Mouse (Mus musculus) adrenal gland (tissue): ENCODE measurements around the gene Hyal3.

Experiments
- intact Hi-C: fragments of 180-260 bp; cut with DNase I; formaldehyde crosslinking; loops from one replicate; pipeline ENCODE4 v1.15.1; 2025

The Hyal3 gene

DNA sequence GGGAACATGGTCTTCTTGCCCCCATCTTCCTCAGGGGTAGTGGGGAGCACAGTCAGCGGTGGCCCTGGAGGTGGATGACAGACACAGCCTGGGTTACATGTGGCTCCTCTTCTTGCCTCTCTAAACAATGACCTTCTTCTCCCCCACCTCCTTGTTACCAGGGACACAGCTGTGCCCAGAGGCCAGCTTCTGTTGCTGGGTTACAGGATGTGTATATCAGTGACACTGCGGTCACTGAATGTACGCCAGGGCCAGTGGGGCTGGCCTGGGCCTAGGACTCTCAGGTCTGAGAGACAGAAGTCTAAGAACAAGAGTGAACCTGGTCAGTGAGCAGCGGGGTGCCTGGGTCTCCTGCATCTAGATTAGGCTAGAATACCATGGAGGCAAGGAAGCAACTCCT, 34.4 kb downstream of the Hyal3 start:
- intact Hi-C loops, result no loop called here

DNA sequence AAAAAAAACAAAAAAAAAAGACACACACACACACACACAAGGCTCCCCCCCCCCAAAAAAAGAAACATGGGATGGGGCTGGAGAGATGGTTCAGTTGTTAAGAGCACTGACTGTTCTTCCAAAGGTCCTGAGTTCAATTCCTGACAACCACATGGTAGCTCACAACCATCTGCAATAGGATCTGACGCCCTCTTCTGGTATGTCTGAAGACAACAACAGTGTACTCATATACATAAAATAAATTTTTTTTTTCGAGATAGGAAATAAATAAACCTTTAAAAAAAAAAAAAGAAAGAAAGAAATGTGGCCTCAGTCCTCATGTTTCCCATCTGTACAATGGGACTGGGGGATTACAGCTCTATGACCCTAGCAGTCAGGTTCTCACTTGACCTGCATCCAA, 36.8 kb downstream of the Hyal3 start:
- intact Hi-C loops, result no loop called here

DNA sequence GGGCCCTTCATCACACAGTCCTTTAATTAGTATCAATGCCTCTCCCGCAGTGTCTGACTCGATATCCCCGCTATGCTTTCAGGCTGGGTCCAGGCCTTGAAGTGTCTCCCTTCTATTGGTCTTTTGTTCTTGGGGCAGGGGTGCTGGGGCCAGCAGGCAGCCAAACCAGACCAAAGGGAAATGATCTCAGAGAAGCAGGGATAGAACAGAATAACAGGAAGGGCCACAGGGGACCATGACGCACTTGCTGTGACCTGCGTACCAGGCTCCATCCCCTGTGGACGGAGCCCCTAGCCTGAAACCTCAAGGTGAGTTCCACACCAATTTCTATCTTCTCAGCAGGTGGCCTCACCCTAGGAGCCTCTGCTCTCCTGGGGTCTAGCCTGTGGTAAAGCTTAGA, 37.5 kb downstream of the Hyal3 start:
- intact Hi-C loops, result no loop called here

DNA sequence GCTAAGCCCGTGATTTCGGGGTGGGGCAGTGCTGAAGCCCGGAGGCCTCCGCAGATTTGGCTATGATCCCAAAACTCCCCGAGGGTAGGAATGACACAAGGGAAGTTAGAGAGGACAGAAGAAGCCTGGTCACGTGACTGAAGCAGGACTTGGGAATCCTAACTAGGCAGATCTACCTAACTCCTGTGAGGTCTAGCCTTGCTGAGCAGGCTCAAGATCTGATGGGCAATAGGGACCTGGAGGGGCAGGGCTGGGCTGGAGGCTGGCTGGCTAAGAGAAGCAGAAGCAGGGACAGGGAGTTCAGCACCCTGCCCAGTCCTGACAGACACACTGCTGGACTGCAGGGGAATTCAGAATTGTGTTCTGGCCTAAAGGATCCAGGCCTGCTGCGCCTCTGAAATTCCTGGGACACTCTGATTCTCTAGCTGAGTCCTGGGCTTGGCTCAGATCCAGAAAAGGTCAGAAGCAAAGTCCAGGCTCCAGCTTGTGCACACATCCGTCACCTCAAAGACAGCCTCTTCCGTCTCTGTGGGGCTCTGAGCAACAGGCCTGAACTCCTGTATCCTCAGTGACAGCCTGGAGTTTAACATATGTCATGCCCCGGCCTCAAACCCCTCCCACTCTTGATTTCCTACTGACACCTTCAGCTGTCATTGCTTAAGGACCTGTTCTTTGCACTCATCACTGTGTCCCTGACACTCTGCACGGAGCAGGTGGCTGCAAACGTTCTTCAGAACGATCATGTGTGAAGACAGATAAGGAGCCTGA, 38.3 kb downstream of the Hyal3 start:
- intact Hi-C loops, result no loop called here

DNA sequence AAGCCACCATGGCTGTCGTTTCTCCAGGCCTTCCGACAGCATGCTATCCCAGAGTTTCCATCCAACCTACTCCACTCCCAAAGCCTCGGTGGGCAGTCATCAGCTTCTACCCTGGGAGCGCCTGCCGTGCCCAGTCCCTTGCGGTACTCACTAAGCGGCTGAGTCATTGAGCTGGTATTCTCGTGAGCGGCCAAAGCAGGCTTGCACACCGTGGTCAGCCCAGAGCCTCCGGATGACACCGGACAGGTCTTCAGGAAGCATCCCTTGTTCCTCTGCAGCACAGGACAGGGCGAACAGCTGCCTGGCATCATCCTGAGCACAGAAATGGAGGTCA, 38.9 kb downstream of the Hyal3 start:
- intact Hi-C loops, result no loop called here

DNA sequence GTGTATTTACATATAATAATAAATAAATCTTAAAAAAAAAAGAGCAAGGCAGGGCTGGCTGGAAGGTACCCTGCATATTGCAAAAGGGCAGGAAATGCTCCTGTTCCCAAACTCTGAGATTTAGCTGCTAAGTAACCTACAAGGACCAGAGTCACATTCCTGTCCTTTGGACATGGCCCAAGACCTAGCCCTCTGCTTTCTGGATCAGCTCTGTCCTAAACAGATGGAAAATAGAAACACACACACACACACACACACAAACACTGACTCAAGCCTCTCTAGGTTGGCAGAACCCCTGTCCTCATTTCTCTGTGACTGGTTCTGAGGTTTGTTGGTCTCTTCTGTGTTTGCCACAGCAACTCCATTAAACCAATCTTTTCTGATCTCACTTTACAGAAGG, 40.3 kb downstream of the Hyal3 start:
- intact Hi-C loops, result no loop called here

DNA sequence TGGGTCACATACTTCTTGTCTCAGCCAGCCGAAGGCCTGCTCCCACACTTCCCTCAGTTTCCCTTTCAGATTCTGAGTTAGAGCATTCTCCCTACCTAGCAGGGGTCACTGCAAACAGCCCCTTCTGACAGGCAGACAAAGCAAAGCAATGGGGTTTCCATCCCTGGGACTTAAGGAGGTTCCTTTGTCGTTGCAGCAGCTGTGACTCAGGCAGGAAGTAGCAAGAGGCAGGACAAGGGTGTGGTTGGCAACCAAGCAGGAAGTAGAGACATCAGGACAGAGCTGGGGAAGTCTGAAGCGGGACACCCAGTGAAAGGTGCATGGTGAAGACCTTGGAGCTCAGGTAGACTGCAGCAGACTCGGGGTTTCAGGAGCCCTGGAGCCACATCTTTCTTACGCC, 43.9 kb downstream of the Hyal3 start:
- intact Hi-C loops, result no loop called here

DNA sequence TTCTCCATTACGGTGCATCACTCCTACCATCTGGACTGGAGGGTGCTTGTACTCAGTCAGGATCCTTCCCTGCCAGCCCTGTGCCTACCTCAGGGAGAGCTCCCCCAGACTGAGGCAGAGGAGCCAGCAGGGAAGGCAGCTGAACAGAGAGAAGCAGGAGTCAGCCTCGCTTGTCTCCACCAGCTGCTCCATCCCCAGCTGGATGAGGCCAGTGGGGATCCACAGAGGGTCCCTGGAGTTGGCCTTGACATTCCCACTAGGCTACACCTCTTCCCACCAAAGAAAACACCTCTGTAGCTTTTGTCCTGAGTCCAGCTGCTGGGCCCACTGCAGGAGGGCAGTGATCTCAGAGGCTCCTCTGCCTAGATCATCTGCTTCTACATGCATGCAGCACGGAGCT, 44.3 kb downstream of the Hyal3 start:
- intact Hi-C loops, result no loop called here

DNA sequence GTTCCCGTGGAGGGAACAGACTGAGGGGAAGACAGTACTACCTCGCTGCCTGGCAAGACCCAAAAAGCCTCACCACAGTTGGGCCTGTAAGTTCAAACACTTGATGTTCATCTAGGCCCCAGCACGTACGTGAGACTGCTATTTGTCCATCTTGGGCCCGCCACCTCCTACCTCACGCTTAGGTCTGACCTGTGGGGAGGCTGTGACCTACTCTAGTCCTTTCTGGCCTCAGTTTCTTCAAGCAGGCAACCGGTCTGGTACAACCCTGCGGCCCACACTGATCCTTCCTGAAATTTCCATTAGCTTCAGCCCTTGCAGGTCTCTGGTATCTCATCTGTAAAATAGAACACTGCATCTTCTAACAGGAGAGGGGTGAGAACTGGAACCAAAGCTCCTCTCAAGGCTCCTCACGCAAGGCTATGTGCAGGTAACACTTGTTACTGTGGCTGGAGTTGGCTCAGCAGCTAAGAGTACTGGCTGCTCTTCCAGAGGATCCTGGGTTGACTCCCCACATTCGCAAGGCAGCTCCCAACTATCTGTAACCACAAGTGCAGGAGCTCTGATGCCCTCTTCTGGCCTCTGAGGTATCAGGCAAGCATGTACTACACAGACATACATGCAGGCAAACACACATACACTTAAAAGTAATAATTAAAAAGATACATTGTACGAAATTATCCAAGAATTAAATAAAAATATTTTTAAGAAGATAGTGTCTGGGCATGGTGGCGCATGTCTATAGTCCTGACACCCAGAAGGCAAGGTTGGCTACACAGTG, 44.9 kb downstream of the Hyal3 start:
- intact Hi-C loops, result no loop called here

DNA sequence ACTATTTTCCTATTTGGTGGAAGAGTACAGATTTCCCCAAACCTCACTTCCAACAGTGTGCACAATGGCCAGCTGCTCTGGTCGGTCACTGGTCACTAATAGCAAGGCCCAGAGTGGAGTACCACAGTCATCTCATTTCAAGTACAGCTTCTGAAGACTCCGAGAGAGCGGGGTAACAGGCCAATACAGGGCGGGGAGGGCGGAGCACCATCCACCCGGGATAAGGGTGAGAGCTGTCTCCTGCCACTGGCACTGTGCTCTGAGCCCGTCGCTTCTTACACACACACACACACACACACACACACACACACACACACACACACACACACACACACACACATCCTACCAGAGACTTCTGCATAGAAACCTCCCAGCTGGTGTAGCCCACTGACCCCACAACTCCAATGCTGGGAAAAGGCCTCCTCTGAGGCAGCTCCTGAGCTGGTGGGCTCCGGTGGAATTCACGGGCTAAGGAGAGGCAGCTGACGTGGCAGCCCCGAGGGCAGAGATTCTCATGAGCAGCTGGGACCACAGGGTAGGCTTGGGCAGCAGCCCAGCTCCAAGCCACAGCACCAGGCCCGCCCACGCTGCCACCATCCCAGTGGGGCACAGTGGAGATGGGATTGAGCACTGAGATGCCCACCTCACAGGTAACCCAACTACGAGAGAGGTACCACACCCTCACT, 45.7 kb downstream of the Hyal3 start:
- intact Hi-C loops, result no loop called here

DNA sequence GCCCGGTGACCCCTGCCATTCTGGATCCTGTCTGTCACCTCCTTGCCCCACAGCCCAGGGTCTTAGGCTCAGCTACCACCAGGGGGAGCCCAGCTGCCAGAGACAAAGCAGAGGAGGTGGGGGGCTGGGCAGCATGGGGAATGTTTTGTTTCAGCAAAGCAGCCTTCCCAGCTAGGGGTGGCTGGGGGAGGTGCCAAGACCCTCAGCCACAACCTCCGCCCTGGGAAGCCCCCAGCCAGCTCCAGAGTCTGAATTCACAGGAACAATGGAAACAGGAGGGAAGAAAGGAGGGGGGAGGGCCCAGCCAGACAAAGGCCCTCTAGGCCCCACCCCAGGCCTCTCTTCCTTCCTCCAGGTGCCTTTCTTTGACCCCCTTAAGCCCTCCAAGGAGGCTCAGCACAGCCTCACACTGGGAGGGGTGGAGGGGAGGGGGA, 46.2 kb downstream of the Hyal3 start:
- intact Hi-C loops, result no loop called here

DNA sequence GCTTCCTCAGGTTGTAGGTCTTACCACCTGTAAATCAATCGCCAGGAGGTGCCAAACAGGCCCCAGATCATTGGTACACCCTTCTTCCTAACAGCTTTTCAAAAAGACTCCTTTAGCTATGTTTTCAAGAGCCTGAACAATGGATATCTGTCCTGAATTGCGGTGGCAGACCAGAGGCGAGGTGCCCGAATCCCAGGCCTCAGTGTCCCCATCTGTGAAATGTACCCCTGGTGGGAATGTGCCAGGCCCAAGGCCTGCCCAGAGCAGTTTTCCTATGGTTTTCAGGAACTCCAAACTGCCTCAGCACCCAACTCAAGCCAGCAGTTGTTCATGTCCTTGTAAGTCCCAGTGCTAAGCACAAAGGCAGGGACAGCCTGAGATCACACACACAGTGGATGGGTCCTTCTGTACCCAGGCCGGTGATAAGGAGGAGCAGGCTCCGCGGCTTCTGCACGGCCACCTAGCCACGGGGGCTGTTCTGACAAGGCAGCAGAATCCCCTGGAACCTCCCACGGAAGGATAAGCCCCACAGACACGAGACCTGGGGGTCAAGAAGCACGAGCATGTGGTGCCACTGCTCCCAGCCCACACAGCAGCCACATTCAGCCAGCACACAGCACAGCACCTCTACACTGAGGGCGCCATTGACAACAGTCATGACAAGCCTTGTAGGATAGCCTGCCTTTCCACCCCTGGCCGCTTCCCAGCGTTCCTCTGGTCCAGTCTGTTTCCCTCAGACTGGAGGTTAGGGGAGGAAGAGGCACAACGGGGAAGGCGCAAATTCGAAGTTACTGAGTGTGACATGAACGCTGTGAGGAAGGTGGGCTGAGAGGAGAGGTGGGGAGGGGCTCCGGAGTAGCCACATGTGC, 47.0 kb downstream of the Hyal3 start:
- intact Hi-C loops, result no loop called here

DNA sequence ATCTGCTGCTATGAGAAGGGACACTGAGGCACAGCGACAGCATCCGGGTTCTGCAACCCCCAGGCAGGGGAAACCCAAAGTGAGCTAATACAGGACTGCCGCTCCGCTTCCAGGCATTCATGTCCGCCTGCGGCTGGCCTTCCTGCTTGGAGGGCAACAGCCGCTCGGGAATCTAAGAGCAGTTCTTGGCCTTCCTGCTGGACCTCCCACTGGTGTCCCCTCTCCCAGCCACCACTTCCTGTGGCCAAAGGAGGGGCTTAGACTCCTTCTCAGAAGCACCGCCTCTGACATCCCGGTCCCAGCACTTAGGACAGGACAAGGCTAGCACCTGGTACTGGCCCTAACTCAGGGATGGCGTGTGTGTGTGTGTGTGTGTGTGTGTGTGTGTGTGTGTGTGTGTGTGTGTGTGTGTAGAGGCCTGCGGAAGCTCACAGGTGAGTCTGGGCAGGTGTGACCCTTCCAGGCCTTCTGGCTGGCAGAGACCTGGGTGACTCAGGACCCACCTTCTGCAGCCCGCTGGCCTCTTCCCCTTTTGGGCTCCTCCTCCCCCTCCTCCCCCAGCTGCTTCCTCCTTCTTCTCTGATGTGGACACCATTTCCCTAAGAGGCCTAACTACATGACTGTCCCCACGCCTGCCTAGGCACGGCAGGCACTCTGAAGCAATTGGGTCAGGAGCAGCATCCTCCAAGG, 48.2 kb downstream of the Hyal3 start:
- intact Hi-C loops, result no loop called here

DNA sequence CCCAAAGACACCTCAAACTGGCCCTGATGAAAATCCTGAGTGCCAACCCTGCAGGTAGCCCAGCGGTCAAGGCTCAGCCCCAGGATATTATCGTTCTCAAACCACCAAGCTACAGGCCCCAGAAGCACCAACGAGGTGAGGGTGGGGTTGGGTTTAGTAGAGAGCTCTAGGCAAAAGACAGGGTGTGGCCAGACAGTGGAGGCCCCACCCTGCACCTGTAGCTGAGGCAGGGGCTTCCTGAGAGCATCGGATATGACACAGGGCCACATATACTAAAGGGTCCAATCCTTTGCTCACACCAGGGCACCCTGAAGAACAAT, 48.8 kb downstream of the Hyal3 start:
- intact Hi-C loops, result no loop called here

DNA sequence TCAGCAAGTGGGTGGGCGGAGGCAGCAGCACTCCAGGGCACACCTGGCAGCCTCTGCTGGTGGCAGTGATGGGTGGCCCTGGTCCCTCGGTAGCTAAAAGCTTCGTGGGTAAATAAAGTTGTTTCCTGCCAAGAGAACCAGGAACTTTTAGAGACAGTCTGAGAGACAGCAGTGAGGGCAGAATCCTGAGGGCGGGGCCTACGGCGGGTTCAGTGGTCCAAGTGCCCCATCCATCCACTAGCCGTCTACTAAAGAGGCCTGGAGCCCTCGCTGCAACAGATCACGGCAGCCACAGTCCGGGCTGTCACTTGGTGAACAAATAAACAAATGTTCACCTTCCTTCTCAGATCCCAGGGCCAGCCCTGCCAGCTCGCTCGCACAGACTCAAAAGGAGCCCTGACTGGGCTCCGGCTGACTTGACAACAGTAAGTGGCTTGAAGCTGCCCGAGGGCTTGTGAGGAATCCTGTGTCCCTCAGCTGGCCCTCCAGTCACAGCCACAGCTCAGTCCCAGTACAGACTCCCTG, 49.3 kb downstream of the Hyal3 start:
- intact Hi-C loops, result no loop called here

DNA sequence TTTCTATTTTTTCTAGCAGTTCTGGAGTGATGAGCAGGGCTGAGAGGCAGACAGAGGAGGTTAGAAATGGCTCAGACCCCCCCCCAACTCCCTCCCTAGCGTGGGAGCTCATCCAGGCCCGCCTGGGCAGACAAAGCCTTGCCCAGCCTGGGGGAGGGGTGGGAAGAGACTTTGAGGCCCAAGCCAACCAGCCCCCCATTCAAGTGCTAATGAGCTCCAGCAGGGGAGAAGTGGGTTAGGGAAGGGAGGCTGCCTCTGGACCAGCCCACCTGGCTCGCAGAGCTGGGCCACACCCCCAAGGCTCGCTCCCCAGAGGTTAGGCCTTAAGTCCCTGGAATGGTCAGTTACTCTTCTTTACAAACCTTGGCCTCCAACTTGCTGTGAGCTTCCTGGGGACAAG, 50.0 kb downstream of the Hyal3 start:
- intact Hi-C loops, result no loop called here

DNA sequence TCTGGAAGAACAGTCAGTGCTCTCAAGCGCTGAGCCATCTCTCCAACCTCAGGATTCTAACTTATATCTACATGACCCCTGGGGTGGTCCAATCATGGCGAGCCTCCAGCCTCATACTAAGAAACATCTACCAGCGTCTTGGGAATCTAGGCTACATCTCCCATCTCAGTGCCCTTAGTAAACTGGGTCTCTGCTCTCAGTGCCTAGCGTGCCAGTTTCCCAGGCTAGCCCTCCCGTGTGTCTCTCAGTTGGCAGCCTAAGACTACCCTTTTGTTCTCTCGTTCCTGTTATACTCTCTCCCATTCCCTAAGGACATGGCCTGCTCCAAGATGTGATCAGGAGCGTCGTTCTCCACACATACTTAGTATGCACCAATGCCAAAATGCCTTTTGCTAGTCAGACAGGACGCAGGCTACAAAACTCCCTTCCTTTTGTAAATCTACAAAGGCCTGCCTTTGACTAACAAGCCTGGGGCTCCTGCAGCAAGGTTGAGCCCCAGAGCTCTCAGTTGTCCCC, 50.8 kb downstream of the Hyal3 start:
- intact Hi-C loops, result no loop called here

DNA sequence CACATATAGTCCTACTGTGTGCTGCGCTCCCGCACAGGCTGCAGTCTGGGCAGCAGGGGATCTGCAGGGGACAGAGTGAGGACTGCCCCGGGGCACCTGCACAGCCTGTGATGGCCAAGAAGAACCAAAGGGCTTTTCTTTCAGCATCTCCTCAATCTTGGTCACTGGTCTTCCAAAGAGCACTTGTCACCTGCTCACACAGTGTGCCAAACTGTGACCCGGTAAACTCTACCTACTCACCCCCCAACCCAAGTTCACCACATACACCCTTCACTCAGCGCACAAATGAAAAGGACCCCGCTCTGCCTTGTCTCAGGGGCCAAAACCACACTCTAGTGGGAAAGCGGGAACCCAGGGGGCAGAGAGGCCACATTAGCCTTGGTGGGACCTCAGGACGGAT, 51.2 kb downstream of the Hyal3 start:
- intact Hi-C loops, result no loop called here

DNA sequence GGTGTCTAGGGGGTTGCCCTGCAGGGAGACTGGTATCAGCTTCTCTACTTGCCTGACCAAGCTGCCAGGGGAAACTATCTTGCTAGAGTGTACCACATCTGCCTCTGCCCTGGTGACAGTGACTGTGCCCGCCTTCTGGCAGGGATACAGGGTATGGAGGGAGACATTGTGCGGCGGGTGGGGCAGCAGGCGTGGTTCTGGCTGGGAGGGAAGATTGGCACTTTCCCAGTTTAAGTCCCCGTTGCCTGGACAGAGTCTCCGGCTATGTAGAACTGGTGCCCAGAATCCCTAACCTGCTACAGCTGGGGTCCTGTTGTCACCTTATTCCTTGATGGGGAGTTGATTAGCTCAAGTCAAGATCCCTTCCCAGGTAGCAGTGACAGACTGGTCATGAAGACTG, 51.9 kb downstream of the Hyal3 start:
- intact Hi-C loops, result no loop called here

DNA sequence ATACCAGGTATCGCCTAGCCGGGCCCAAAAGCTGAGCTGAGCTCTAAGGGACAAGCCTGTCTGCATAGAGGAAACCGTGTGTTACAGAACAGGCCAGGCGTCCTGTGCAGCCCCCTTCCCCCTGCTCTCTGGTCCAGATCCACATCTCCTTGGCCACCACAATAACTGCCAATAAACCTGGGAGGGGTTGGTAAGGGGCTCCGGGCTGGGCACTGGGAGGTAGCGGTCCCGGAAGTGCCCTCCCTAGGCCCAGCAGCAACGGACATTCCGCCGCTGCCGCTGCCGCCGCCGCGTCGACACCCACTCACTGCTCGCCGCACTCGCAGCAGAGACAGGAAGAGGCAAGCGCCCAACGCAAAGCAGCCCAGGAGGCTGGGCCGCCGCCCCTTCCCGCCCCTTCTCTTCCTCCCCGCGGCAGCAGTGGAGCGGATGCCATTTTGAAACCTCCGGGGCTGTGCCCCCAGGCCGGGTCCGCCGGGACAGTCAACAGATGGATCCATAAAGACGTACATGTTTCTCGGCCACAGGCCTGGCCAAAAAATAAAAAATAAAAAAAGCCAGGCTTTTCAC, 52.6 kb downstream of the Hyal3 start:
- intact Hi-C loops, result no loop called here
